Mouse (Mus musculus): ENCODE measurements around the gene Zfp746. TPM values are rescaled to one million over a fixed set of nuclear protein-coding genes. Genes with fewer than 3 reads are reported as not detected.
A peak's percentile ranks its signal among the peaks of the same experiment; 100 is the strongest.

Zfp746 gene
- total RNA-seq, 1 experiment = 14.1 TPM

- no peaks in the 10 kb centered on the region for H3K9me3 ChIP-seq (ENCODE audit: control insufficient read depth, insufficient read depth, low read depth, low read length)
- 0 out of 2 replicates have a peak, but pooled peaks have one; percentile 19 for TF ChIP-seq CHD2 (IDR thresholded peaks at IDR 0.05; ENCODE audit: low read depth, low read length)
- no peak for TF ChIP-seq MAFK (IDR thresholded peaks at IDR 0.05; ENCODE audit: insufficient read depth, low read depth, low read length)
- in situ Hi-C loops (cut with MboI; ENCODE audit: low sequenced_read_pairs in 2 of 2, unreplicated experiment in 2 of 2) = no loop called here
- H3K9ac ChIP-seq (ENCODE audit: insufficient read depth, low read depth, low read length, poor library complexity, severe bottlenecking) = no peak overlapping the region
- peaks cover 22% of the 10 kb centered on the region for H3K36me3 ChIP-seq (ENCODE audit: control insufficient read depth, insufficient read depth, low read length, poor library complexity, severe bottlenecking)
- H3K4me1 ChIP-seq (ENCODE audit: control insufficient read depth in 2 of 2, insufficient read depth in 2 of 2, low read length in 2 of 2, poor library complexity in 1 of 2) = 0 out of 4 replicates have a peak, but pooled peaks cover 0 to 2% of the 10 kb centered on the region in 2 experiments
- H3K27ac ChIP-seq (ENCODE audit: insufficient read depth, low read depth, low read length, poor library complexity, severe bottlenecking) = no peak overlapping the region
- no peak overlapping the region for H3K4me3 ChIP-seq (ENCODE audit: insufficient read depth in 1 of 2, low read depth in 1 of 2, low read length in 2 of 2, poor library complexity in 1 of 2, severe bottlenecking in 1 of 2)
- no peak for DNase-seq (ENCODE audit: low read depth, low spot score)
These were observed 53.7 kb downstream of the Zfp746 start for GRCm38 (mm10) chr6:48032661-48033060.

- no peak for DNase-seq (ENCODE audit: low read depth, low spot score)
- no peak for TF ChIP-seq HCFC1 (IDR thresholded peaks at IDR 0.05; ENCODE audit: borderline replicate concordance, insufficient read depth, low read length)
- TF ChIP-seq MAFK (IDR thresholded peaks at IDR 0.05; ENCODE audit: insufficient read depth, low read depth, low read length) = no peak
- TF ChIP-seq ZC3H11A (IDR thresholded peaks at IDR 0.05; ENCODE audit: borderline replicate concordance, low read depth, low read length) = no peak
- TF ChIP-seq ZNF384 (IDR thresholded peaks at IDR 0.05; ENCODE audit: low read depth, low read length) = no peak
- Histone ChIP-seq H3K27ac (ENCODE audit: insufficient read depth, low read depth, low read length, poor library complexity, severe bottlenecking) (no peak overlapping the region), H3K36me3 (ENCODE audit: control insufficient read depth, insufficient read depth, low read length, poor library complexity, severe bottlenecking) (peaks cover 39% of the 10 kb centered on the region), H3K4me3 (ENCODE audit: insufficient read depth in 1 of 2, low read depth in 1 of 2, low read length in 2 of 2, poor library complexity in 1 of 2, severe bottlenecking in 1 of 2) (no peak overlapping the region), H3K4me1 (ENCODE audit: control insufficient read depth in 2 of 2, insufficient read depth in 2 of 2, low read length in 2 of 2, poor library complexity in 1 of 2) (peaks cover 0 to 6% of the 10 kb centered on the region in 2 experiments; a peak in 2 of 4 replicates), H3K9me3 (ENCODE audit: control insufficient read depth, insufficient read depth, low read depth, low read length) (no peaks in the 10 kb centered on the region), H3K9ac (ENCODE audit: insufficient read depth, low read depth, low read length, poor library complexity, severe bottlenecking) (no peak overlapping the region)
- in situ Hi-C loops (cut with MboI; ENCODE audit: low sequenced_read_pairs in 2 of 2, unreplicated experiment in 2 of 2) = no loop called here
These were observed 60.3 kb downstream of the Zfp746 start for GRCm38 (mm10) chr6:48025905-48026660.

GRCm38 (mm10) chr6:48024994-48025345, 61.4 kb downstream of the Zfp746 start:
- H3K4me3 ChIP-seq (ENCODE audit: insufficient read depth in 1 of 2, low read depth in 1 of 2, low read length in 2 of 2, poor library complexity in 1 of 2, severe bottlenecking in 1 of 2) = peak overlapping the region; percentile 52 to 64
- no peak for TF ChIP-seq HCFC1 (IDR thresholded peaks at IDR 0.05; ENCODE audit: borderline replicate concordance, insufficient read depth, low read length)
- no peak for TF ChIP-seq ZNF384 (IDR thresholded peaks at IDR 0.05; ENCODE audit: low read depth, low read length)
- TF ChIP-seq CHD2 (IDR thresholded peaks at IDR 0.05; ENCODE audit: low read depth, low read length) = no peak
- no peak for TF ChIP-seq ZC3H11A (IDR thresholded peaks at IDR 0.05; ENCODE audit: borderline replicate concordance, low read depth, low read length)
- TF ChIP-seq MAFK (IDR thresholded peaks at IDR 0.05; ENCODE audit: insufficient read depth, low read depth, low read length) = no peak
- in situ Hi-C loops (cut with MboI; ENCODE audit: low sequenced_read_pairs in 2 of 2, unreplicated experiment in 2 of 2) = no loop called here

GRCm38 (mm10) chr6:48024330-48024993, 61.9 kb downstream of the Zfp746 start:
- no peak overlapping the region for H3K27ac ChIP-seq (ENCODE audit: insufficient read depth, low read depth, low read length, poor library complexity, severe bottlenecking)
- peaks cover 0 to 6% of the 10 kb centered on the region in 2 experiments; a peak in 2 of 4 replicates for H3K4me1 ChIP-seq (ENCODE audit: control insufficient read depth in 2 of 2, insufficient read depth in 2 of 2, low read length in 2 of 2, poor library complexity in 1 of 2)
- peak overlapping the region; percentile 52 to 64 for H3K4me3 ChIP-seq (ENCODE audit: insufficient read depth in 1 of 2, low read depth in 1 of 2, low read length in 2 of 2, poor library complexity in 1 of 2, severe bottlenecking in 1 of 2)
- TF ChIP-seq ZC3H11A (IDR thresholded peaks at IDR 0.05; ENCODE audit: borderline replicate concordance, low read depth, low read length) (no peak), ZNF384 (IDR thresholded peaks at IDR 0.05; ENCODE audit: low read depth, low read length) (no peak), HCFC1 (IDR thresholded peaks at IDR 0.05; ENCODE audit: borderline replicate concordance, insufficient read depth, low read length) (no peak), MAFK (IDR thresholded peaks at IDR 0.05; ENCODE audit: insufficient read depth, low read depth, low read length) (no peak), CHD2 (IDR thresholded peaks at IDR 0.05; ENCODE audit: low read depth, low read length) (no peak)
- in situ Hi-C loops (cut with MboI; ENCODE audit: low sequenced_read_pairs in 2 of 2, unreplicated experiment in 2 of 2) = no loop called here
- no peaks in the 10 kb centered on the region for H3K9me3 ChIP-seq (ENCODE audit: control insufficient read depth, insufficient read depth, low read depth, low read length)
- peak overlapping the region; percentile 38; the same call in 1 of the 2 replicates for H3K9ac ChIP-seq (ENCODE audit: insufficient read depth, low read depth, low read length, poor library complexity, severe bottlenecking)
- H3K36me3 ChIP-seq (ENCODE audit: control insufficient read depth, insufficient read depth, low read length, poor library complexity, severe bottlenecking) = peaks cover 37% of the 10 kb centered on the region
- DNase-seq (ENCODE audit: low read depth, low spot score) = peak; percentile 43

More at GRCm38 (mm10) chr6:48024994-48025345, 61.4 kb downstream of the Zfp746 start:
- DNase-seq (ENCODE audit: low read depth, low spot score) = no peak
- Histone ChIP-seq H3K36me3 (ENCODE audit: control insufficient read depth, insufficient read depth, low read length, poor library complexity, severe bottlenecking) (peaks cover 37% of the 10 kb centered on the region), H3K9ac (ENCODE audit: insufficient read depth, low read depth, low read length, poor library complexity, severe bottlenecking) (peak overlapping the region; percentile 38), H3K9me3 (ENCODE audit: control insufficient read depth, insufficient read depth, low read depth, low read length) (no peaks in the 10 kb centered on the region), H3K4me1 (ENCODE audit: control insufficient read depth in 2 of 2, insufficient read depth in 2 of 2, low read length in 2 of 2, poor library complexity in 1 of 2) (peaks cover 0 to 6% of the 10 kb centered on the region in 2 experiments; a peak in 2 of 4 replicates), H3K27ac (ENCODE audit: insufficient read depth, low read depth, low read length, poor library complexity, severe bottlenecking) (no peak overlapping the region)

Data from ES-E14 (cell line).